Mouse (Mus musculus) cortical plate, adult 2 months (tissue): ENCODE results near the gene Dimt1.

Source experiments
- CTCF ChIP-seq: fragments of 200-500 bp; IDR thresholded peaks from 2 replicates; pipeline ENCODE4 v1.5.1; 2011; ENCODE audit warnings: mild to moderate bottlenecking, control low read depth, low read length; ENCODE audit not compliant: insufficient read depth; ENCODE audit errors: extremely low read depth
- POLR2A ChIP-seq: fragments of 200-500 bp; IDR thresholded peaks from 2 replicates; pipeline ENCODE4 v1.6.1; 2011; ENCODE audit warnings: mild to moderate bottlenecking, low read length, control low read depth; ENCODE audit not compliant: insufficient read depth; ENCODE audit errors: extremely low read depth

DNA sequence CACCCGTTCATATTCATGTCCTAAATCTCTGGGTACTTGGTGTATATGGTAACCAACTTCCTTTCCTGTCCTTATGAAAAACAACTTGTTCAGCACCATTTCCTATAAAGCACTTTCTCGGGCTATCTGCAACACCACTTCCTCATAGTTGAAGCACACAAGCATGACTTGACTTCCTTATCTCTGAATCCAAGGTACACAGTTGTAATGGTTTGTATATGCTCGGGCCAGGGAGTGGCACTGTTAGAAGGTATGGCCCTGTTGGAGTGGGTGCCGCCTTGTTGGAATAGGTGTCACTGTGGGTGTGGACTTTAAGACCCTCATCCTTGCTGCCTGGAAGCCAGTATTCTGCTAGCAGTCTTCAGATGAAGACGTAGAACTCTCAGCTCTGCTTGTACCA, 51.7 kb downstream of the Dimt1 start:
- TF ChIP-seq POLR2A (no peak), CTCF (no peak)
